Mouse (Mus musculus): Measurements from ENCODE around the gene Mlx. TPM values are rescaled to one million over a fixed set of nuclear protein-coding genes. Genes with fewer than 3 reads are reported as not detected.
A peak's percentile ranks its signal among the peaks of the same experiment; 100 is the strongest.

The Mlx gene
- polyA plus RNA-seq, 1 experiment from 2014 or later: 109 TPM

DNA sequence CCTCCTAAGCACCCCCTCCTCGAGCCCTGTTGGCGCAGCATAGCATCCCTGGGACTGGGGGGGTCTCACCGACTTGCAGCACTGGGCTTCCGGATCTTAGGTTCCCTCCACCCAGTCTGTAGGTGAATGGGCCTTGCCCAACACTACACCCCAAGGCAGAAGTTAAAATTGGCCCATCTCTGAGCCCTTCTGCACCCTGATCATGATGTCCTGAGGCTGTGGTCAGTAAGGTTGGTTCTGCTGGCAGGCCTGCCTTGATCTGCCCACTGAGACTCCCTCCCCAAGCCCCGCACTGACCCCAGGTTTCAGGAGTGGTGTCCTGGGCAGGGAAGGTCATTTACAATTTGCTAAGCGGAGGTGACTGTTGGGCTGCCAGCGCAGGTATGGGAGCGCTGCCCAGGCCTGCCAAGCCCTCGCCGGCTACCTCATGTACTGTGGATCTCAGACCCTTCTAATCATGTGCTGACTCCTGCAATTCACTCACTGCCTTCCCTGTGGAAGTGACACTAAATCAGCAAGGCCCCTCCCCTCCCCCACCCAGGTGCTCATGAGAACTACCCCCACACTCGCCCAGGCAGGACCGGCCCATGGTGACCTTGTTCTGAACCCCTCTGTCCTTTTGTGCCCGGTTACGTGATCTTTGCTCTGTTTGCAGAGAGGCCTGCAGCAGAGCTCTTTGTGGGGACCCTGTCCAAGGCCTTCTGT is 24.0 kb upstream of the Mlx start:
- DNase-seq (ENCODE audit: low spot score) (no peak), ATAC-seq (no peak)
- Histone ChIP-seq H3K9ac (ENCODE audit: low read length) (no peak overlapping the region), H3K27me3 (replicated peaks; ENCODE audit: control insufficient read depth, insufficient read depth, low read length) (0 out of 2 replicates have a peak, but pooled peaks cover 2% of the 10 kb centered on the region), H3K4me2 (ENCODE audit: low read length) (no peak overlapping the region), H3K9me3 (replicated peaks; ENCODE audit: control insufficient read depth, low read length) (no peaks in the 10 kb centered on the region), H3K27ac (ENCODE audit: low read depth, low read length) (peak overlapping the region; percentile 39; the same call in 1 of the 2 replicates), H3K36me3 (ENCODE audit: control insufficient read depth, insufficient read depth, low read length) (peaks cover 43% of the 10 kb centered on the region), H3K4me3 (ENCODE audit: low read depth, low read length) (no peak overlapping the region), H3K4me1 (ENCODE audit: control insufficient read depth, insufficient read depth, low read length) (peaks cover 3% of the 10 kb centered on the region; the same call in 1 of the 2 replicates)
- WGBS: 81% methylated on average over 14 of the region's 14 CpGs

DNA sequence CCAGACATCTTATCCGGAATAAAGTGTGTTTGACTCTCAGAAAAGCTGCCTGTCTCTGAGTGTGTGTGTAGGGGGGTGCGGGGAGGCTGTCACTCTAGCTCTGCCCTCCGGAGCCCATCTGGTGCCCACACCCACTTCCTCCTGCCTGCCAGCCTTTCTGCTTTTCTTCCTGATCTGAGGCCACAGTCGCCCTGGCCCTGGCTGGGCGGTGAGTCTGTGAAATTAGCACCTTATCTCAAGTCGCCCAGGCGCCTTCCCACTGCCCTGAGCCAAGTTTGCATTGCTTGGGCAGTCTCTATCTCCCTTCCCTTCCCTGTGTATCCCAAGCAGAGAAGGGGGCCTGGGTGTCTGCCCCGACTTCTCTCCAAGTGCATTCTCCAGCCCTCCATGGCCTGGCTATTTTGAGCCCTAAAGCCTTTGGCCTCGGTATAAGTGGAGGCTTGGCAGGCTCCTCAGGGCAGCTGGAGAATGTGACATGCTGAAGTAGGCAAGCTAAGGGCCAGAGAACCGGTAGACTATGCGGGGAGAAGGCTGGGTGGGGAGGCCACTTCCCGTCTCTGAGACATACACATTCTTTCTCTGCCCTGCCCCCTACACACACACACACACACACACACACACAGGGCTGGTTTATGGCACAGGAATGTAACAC is 23.3 kb upstream of the Mlx start:
- no peak overlapping the region; the same call in 1 of the 2 replicates for H3K9ac ChIP-seq (ENCODE audit: low read length)
- ATAC-seq: no peak
- H3K27ac ChIP-seq (ENCODE audit: low read depth, low read length): peak overlapping the region; percentile 48; the same call in 1 of the 2 replicates

DNA sequence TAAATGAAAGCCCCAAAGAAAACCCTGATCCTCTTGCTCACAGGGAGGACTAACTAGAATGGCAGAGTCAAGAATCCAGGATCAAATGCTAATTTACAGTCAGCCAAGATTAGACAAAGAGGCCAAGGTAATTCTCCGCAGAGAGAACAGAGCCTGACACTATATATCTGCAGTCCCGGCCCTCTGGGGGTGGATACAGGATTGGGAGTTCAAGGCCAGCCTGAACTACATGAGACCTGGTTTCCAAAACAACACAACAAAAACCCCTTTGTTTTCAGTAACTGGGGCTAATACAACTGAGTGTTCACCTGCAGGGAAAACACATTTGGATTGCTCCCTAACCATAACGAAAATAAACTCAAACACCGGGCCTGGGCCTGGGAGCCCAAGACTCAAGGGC is 22.6 kb upstream of the Mlx start:
- peak overlapping the region; percentile 48; the same call in 1 of the 2 replicates for H3K27ac ChIP-seq (ENCODE audit: low read depth, low read length)
- DNase-seq (ENCODE audit: low spot score) (no peak), ATAC-seq (no peak)
- H3K27me3 ChIP-seq (replicated peaks; ENCODE audit: control insufficient read depth, insufficient read depth, low read length): 0 out of 2 replicates have a peak, but pooled peaks cover 2% of the 10 kb centered on the region
- H3K36me3 ChIP-seq (ENCODE audit: control insufficient read depth, insufficient read depth, low read length): peaks cover 36% of the 10 kb centered on the region
- WGBS: 84% methylated on average over 4 of the region's 4 CpGs
- no peaks in the 10 kb centered on the region for H3K9me3 ChIP-seq (replicated peaks; ENCODE audit: control insufficient read depth, low read length)
- H3K4me3 ChIP-seq (ENCODE audit: low read depth, low read length): no peak overlapping the region
- peaks cover 3% of the 10 kb centered on the region; the same call in 1 of the 2 replicates for H3K4me1 ChIP-seq (ENCODE audit: control insufficient read depth, insufficient read depth, low read length)
- H3K4me2 ChIP-seq (ENCODE audit: low read length): no peak overlapping the region
- no peak overlapping the region for H3K9ac ChIP-seq (ENCODE audit: low read length)

More for the DNA sequence above, 23.3 kb upstream of the Mlx start:
- H3K4me3 ChIP-seq (ENCODE audit: low read depth, low read length): no peak overlapping the region
- H3K4me1 ChIP-seq (ENCODE audit: control insufficient read depth, insufficient read depth, low read length): peaks cover 3% of the 10 kb centered on the region; the same call in 1 of the 2 replicates
- H3K4me2 ChIP-seq (ENCODE audit: low read length): no peak overlapping the region
- H3K36me3 ChIP-seq (ENCODE audit: control insufficient read depth, insufficient read depth, low read length): peaks cover 37% of the 10 kb centered on the region
- H3K9me3 ChIP-seq (replicated peaks; ENCODE audit: control insufficient read depth, low read length): no peaks in the 10 kb centered on the region
- WGBS: 61% methylated on average over 12 of the region's 12 CpGs
- H3K27me3 ChIP-seq (replicated peaks; ENCODE audit: control insufficient read depth, insufficient read depth, low read length): 0 out of 2 replicates have a peak, but pooled peaks cover 2% of the 10 kb centered on the region
- DNase-seq (ENCODE audit: low spot score): no peak

- Histone ChIP-seq H3K27ac (ENCODE audit: low read depth, low read length) (no peak overlapping the region), H3K9me3 (replicated peaks; ENCODE audit: control insufficient read depth, low read length) (no peaks in the 10 kb centered on the region), H3K36me3 (ENCODE audit: control insufficient read depth, insufficient read depth, low read length) (peaks cover 32% of the 10 kb centered on the region), H3K27me3 (replicated peaks; ENCODE audit: control insufficient read depth, insufficient read depth, low read length) (0 out of 2 replicates have a peak, but pooled peaks cover 2% of the 10 kb centered on the region), H3K4me2 (ENCODE audit: low read length) (no peak overlapping the region), H3K4me1 (ENCODE audit: control insufficient read depth, insufficient read depth, low read length) (peaks cover 3% of the 10 kb centered on the region; the same call in 1 of the 2 replicates), H3K4me3 (ENCODE audit: low read depth, low read length) (no peak overlapping the region), H3K9ac (ENCODE audit: low read length) (no peak overlapping the region)
- 92% methylated on average over 9 of the region's 9 CpGs for WGBS
- ATAC-seq (no peak), DNase-seq (ENCODE audit: low spot score) (no peak)
Observed at GRCm38 (mm10) chr11:101065002-101065401, 22.1 kb upstream of the Mlx start.

DNA sequence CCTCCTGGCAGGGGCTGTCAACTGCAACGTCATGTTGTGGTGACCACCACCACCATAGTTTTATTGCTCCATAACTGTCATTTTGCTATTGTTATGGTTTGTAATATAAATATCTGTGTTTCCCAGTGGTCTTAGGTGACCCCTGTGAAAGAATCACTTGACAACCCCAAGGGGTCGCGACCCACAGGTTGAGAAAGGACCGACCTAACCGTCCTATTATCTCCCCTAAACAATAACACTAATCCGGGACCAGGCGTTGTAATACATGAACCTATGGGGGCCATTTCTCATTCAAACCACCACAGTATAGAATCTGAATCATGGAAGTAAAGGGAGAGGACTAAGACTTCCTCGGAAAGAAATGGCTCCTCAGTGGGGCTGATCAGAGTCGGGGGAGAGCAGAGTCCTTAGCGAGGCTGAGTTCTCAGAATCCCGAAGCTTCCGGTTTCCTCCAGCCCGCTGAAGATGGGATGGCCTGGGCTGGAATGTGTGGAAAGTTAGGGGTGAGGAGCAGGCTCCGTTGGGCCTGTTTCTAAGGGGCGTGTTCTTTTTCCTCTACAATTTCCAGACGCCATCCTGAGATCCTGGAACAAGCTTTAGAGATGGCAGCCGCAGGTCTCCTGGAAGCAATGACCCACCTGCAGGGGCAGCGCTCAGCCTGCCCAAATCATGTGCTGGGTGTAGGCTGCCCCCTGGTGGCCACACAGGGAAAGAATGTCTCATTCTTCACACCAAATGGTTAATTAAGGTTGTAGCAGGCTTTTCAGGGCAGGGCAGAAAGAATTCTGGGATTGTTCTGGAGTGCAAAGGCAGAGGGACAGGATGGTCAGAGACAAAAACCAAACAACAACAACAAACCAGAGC is 20.3 kb upstream of the Mlx start:
- Histone ChIP-seq H3K36me3 (ENCODE audit: control insufficient read depth, insufficient read depth, low read length) (peaks cover 17% of the 10 kb centered on the region), H3K27me3 (replicated peaks; ENCODE audit: control insufficient read depth, insufficient read depth, low read length) (0 out of 2 replicates have a peak, but pooled peaks cover 2% of the 10 kb centered on the region), H3K27ac (ENCODE audit: low read depth, low read length) (no peak overlapping the region), H3K4me3 (ENCODE audit: low read depth, low read length) (peak overlapping the region; percentile 23), H3K9ac (ENCODE audit: low read length) (peak overlapping the region; percentile 52), H3K9me3 (replicated peaks; ENCODE audit: control insufficient read depth, low read length) (no peaks in the 10 kb centered on the region), H3K4me1 (ENCODE audit: control insufficient read depth, insufficient read depth, low read length) (peaks cover 8% of the 10 kb centered on the region), H3K4me2 (ENCODE audit: low read length) (peak overlapping the region; percentile 51)
- 22% methylated on average over 18 of the region's 18 CpGs for WGBS
- ATAC-seq (peak; percentile 24), DNase-seq (ENCODE audit: low spot score) (peak; percentile 85)

DNA sequence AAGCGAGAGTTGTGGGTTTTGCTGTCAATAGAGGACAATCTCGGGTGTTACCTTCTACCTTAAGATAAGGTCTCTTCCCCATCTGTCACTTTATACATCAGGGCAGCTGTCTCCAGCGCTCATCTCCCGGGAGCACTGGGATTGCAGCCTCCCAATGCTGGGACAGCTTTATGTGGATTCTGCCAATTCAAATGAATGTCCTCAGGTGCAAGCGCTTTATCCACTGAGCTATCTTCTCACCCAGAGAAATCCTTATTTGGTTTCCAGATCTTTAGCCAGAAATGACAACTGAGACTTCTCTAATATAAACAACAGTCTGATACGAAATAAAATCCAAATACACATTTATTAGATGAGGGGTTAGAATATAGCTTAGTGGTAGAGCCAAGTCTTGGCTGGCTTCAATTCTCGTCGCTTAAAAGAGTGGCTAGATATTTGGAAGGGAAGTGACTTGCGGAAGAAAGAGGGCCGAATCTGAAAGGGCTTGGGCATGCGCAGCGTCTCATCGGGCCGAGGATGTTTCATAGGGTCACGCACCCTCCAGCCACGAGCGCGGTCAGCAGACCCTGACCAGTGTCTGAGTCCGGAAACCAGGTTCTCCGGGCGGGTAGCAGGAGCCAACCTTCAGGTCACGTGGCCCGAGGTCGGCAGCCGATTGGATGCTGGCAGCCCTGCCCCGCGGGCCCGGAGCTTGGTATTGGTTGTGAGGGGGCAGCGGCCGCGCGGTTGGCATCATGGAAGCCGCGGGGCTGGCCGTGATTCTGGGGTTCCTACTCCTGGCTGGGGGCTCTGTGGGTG is 17.5 kb upstream of the Mlx start, which contains the start of gene Naglu:
Naglu (plus strand) TSS at position 622 of the 798 bp plus-strand sequence.
- Histone ChIP-seq H3K4me2 (ENCODE audit: low read length) (peak within 1 kb of the TSS; percentile 98), H3K27me3 (replicated peaks; ENCODE audit: control insufficient read depth, insufficient read depth, low read length) (0 out of 2 replicates have a peak, but pooled peaks cover 2% of the 10 kb centered on the region), H3K9ac (ENCODE audit: low read length) (peak within 1 kb of the TSS; percentile 86), H3K9me3 (replicated peaks; ENCODE audit: control insufficient read depth, low read length) (no peaks in the 10 kb centered on the region), H3K27ac (ENCODE audit: low read depth, low read length) (peak within 1 kb of the TSS; percentile 68), H3K4me3 (ENCODE audit: low read depth, low read length) (peak within 1 kb of the TSS; percentile 86), H3K36me3 (ENCODE audit: control insufficient read depth, insufficient read depth, low read length) (no peaks in the 10 kb centered on the region), H3K4me1 (ENCODE audit: control insufficient read depth, insufficient read depth, low read length) (peaks cover 8% of the 10 kb centered on the region)
- DNase-seq (ENCODE audit: low spot score): peak; percentile 94
- WGBS: 4% methylated on average over 35 of the region's 35 CpGs
- peak; percentile 91 for ATAC-seq

DNA sequence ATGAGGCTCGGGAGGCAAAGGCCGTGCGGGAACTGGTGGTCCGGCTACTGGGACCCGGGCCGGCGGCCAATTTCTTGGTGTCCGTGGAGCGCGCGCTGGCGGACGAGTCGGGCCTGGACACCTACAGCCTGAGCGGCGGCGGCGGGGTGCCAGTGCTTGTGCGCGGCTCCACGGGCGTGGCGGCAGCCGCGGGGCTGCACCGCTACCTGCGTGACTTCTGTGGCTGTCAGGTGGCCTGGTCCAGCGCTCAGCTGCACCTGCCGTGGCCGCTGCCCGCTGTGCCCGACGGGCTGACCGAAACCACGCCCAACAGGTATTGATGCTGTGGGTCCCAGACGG is 16.9 kb upstream of the Mlx start:
- WGBS: under 1% methylated on average over 36 of the region's 36 CpGs
- ATAC-seq (peak; percentile 66), DNase-seq (ENCODE audit: low spot score) (no peak)
- Histone ChIP-seq H3K9ac (ENCODE audit: low read length) (peak overlapping the region; percentile 86), H3K36me3 (ENCODE audit: control insufficient read depth, insufficient read depth, low read length) (no peaks in the 10 kb centered on the region), H3K27me3 (replicated peaks; ENCODE audit: control insufficient read depth, insufficient read depth, low read length) (0 out of 2 replicates have a peak, but pooled peaks cover 2% of the 10 kb centered on the region), H3K9me3 (replicated peaks; ENCODE audit: control insufficient read depth, low read length) (no peaks in the 10 kb centered on the region), H3K4me1 (ENCODE audit: control insufficient read depth, insufficient read depth, low read length) (peaks cover 8% of the 10 kb centered on the region), H3K4me3 (ENCODE audit: low read depth, low read length) (peak overlapping the region; percentile 86), H3K4me2 (ENCODE audit: low read length) (peak overlapping the region; percentile 98), H3K27ac (ENCODE audit: low read depth, low read length) (peak overlapping the region; percentile 68)

GRCm38 (mm10) chr11:101070987-101071386 is 16.1 kb upstream of the Mlx start:
- ATAC-seq (no peak), DNase-seq (ENCODE audit: low spot score) (no peak)
- Histone ChIP-seq H3K4me2 (ENCODE audit: low read length) (peak overlapping the region; percentile 98), H3K27ac (ENCODE audit: low read depth, low read length) (no peak overlapping the region), H3K4me1 (ENCODE audit: control insufficient read depth, insufficient read depth, low read length) (peaks cover 8% of the 10 kb centered on the region), H3K9me3 (replicated peaks; ENCODE audit: control insufficient read depth, low read length) (no peaks in the 10 kb centered on the region), H3K4me3 (ENCODE audit: low read depth, low read length) (no peak overlapping the region), H3K27me3 (replicated peaks; ENCODE audit: control insufficient read depth, insufficient read depth, low read length) (0 out of 2 replicates have a peak, but pooled peaks cover 2% of the 10 kb centered on the region), H3K9ac (ENCODE audit: low read length) (peak overlapping the region; percentile 86; the same call in 1 of the 2 replicates), H3K36me3 (ENCODE audit: control insufficient read depth, insufficient read depth, low read length) (no peaks in the 10 kb centered on the region)
- WGBS: 69% methylated on average over 6 of the region's 6 CpGs

All from forebrain, embryonic 14.5 days (tissue).